Mouse (Mus musculus): ENCODE data around the gene Sh2d7. TPM values are rescaled to one million over a fixed set of nuclear protein-coding genes. Genes with fewer than 3 reads are reported as not detected.
A peak's percentile ranks its signal among the peaks of the same experiment; 100 is the strongest.
"Not testable (repeated sequence)": the region's sequence is repeated elsewhere in the genome, so short reads cannot be mapped to it uniquely, and the experiment has no call there.

The Sh2d7 gene
- total RNA-seq, 2 experiments from 2014 or later = not detected

- intact Hi-C loops (cut with DNase I) = no loop called here
- no peak for DNase-seq (ENCODE audit: low spot score in 2 of 2)
Observed at GRCm38 (mm10) chr9:54537480-54537879, 1.3 kb upstream of the Sh2d7 start.

- intact Hi-C loops (cut with DNase I) = no loop called here
- no peak for DNase-seq (ENCODE audit: low spot score in 2 of 2)
Observed at GRCm38 (mm10) chr9:54538244-54538643, 540 bp upstream of the Sh2d7 start.

GRCm38 (mm10) chr9:54540801-54541200 lies 2.0 kb downstream of the Sh2d7 start:
- no peak for DNase-seq (ENCODE audit: low spot score in 2 of 2)
- intact Hi-C loops (cut with DNase I) = no loop called here

- no peak for DNase-seq (ENCODE audit: low spot score in 2 of 2)
- intact Hi-C loops (cut with DNase I) = no loop called here
Observed at GRCm38 (mm10) chr9:54544212-54544953, 5.6 kb downstream of the Sh2d7 start.

GRCm38 (mm10) chr9:54544954-54545315 lies 6.2 kb downstream of the Sh2d7 start:
- DNase-seq (ENCODE audit: low spot score in 2 of 2) = no peak
- intact Hi-C loops (cut with DNase I) = no loop called here

GRCm38 (mm10) chr9:54547536-54547935 lies 8.8 kb downstream of the Sh2d7 start:
- intact Hi-C loops (cut with DNase I) = loop anchor here (1.0 kb wide), 1 partner anchor 109 kb away; no protein-coding TSS in a partner anchor
- DNase-seq (ENCODE audit: low spot score in 2 of 2) = peak; percentile 39 to 47

GRCm38 (mm10) chr9:54549433-54549832 lies 10.6 kb downstream of the Sh2d7 start:
- intact Hi-C loops (cut with DNase I) = no loop called here
- DNase-seq (ENCODE audit: low spot score in 2 of 2) = no peak

GRCm38 (mm10) chr9:54552409-54552808 lies 13.6 kb downstream of the Sh2d7 start:
- intact Hi-C loops (cut with DNase I) = no loop called here

GRCm38 (mm10) chr9:54555044-54555443 lies 16.3 kb downstream of the Sh2d7 start:
- peak in 1 of 2 experiments; percentile 37 for DNase-seq (ENCODE audit: low spot score in 2 of 2)
- intact Hi-C loops (cut with DNase I) = no loop called here

More at GRCm38 (mm10) chr9:54552409-54552808, 13.6 kb downstream of the Sh2d7 start:
- DNase-seq (ENCODE audit: low spot score in 2 of 2) = peak in 1 of 2 experiments; percentile 52

- intact Hi-C loops (cut with DNase I) = no loop called here
- no peak for DNase-seq (ENCODE audit: low spot score in 2 of 2)
Observed at GRCm38 (mm10) chr9:54558731-54559130, 19.9 kb downstream of the Sh2d7 start.

- DNase-seq (ENCODE audit: low spot score in 2 of 2) = peak; percentile 71 to 76
Observed at GRCm38 (mm10) chr9:54559771-54560471, 21.1 kb downstream of the Sh2d7 start, which contains the start of gene Cib2. Cib2 (minus strand) TSS chr9:54560218.

GRCm38 (mm10) chr9:54560831-54561601 lies 22.2 kb downstream of the Sh2d7 start:
- DNase-seq (ENCODE audit: low spot score in 2 of 2) = no peak
- intact Hi-C loops (cut with DNase I) = no loop called here

More at GRCm38 (mm10) chr9:54559771-54560471, 21.1 kb downstream of the Sh2d7 start, which contains the start of gene Cib2:
- intact Hi-C loops (cut with DNase I) = no loop called here

- no peak for DNase-seq (ENCODE audit: low spot score in 2 of 2)
- intact Hi-C loops (cut with DNase I) = no loop called here
Observed at GRCm38 (mm10) chr9:54566958-54567357, 28.2 kb downstream of the Sh2d7 start.

- DNase-seq (ENCODE audit: low spot score in 2 of 2) = no peak
- intact Hi-C loops (cut with DNase I) = no loop called here
Observed at GRCm38 (mm10) chr9:54568732-54569131, 29.9 kb downstream of the Sh2d7 start.

- intact Hi-C loops (cut with DNase I) = no loop called here
- no peak for DNase-seq (ENCODE audit: low spot score in 2 of 2)
Observed at GRCm38 (mm10) chr9:54571130-54571839, 32.5 kb downstream of the Sh2d7 start.

GRCm38 (mm10) chr9:54583712-54584111 lies 44.9 kb downstream of the Sh2d7 start:
- intact Hi-C loops (cut with DNase I) = no loop called here
- no peak for DNase-seq (ENCODE audit: low spot score in 2 of 2)

GRCm38 (mm10) chr9:54584127-54584526 lies 45.3 kb downstream of the Sh2d7 start:
- intact Hi-C loops (cut with DNase I); DNase-seq (ENCODE audit: low spot score in 2 of 2): not testable (repeated sequence)

GRCm38 (mm10) chr9:54585839-54586198 lies 47.0 kb downstream of the Sh2d7 start:
- intact Hi-C loops (cut with DNase I) = loop anchor here (5.0 kb wide), 1 partner anchor 84 kb away; the partner anchor contains the start of gene Dmxl2
- DNase-seq (ENCODE audit: low spot score in 2 of 2) = no peak
